Mouse (Mus musculus) spleen, postnatal 14 days (tissue): ENCODE data around the gene 4930442H23Rik.
A peak's percentile ranks its signal among the peaks of the same experiment; 100 is the strongest.
"Not testable (repeated sequence)": the region's sequence is repeated elsewhere in the genome, so short reads cannot be mapped to it uniquely, and the experiment has no call there.

ENCODE experiments used
- DNase-seq, 2 experiments: peaks; one replicate each; pipeline ENCODE4 v3.0.0; 2021 to 2022; ENCODE audit warnings: low spot score in 2 of 2

The 4930442H23Rik gene

GRCm38 (mm10) chr10:81177958-81178712 lies 5.5 kb downstream of the 4930442H23Rik start:
- DNase-seq = peak; percentile 48 to 66

GRCm38 (mm10) chr10:81177491-81177925 lies 6.1 kb downstream of the 4930442H23Rik start:
- no peak for DNase-seq

GRCm38 (mm10) chr10:81176466-81177271 lies 7.0 kb downstream of the 4930442H23Rik start, which contains the start of gene Eef2:
Eef2 (plus strand) TSS chr10:81176631.
- DNase-seq = peak; percentile 99

GRCm38 (mm10) chr10:81175936-81176465 lies 7.6 kb downstream of the 4930442H23Rik start:
- no peak for DNase-seq

GRCm38 (mm10) chr10:81175345-81175701 lies 8.3 kb downstream of the 4930442H23Rik start:
- DNase-seq = not testable (repeated sequence)

GRCm38 (mm10) chr10:81174617-81175344 lies 8.9 kb downstream of the 4930442H23Rik start:
- DNase-seq = peak; percentile 86 to 90

GRCm38 (mm10) chr10:81173132-81173531 lies 10.5 kb downstream of the 4930442H23Rik start:
- DNase-seq = peak; percentile 73 to 80

GRCm38 (mm10) chr10:81169411-81169900 lies 14.2 kb downstream of the 4930442H23Rik start:
- not testable (repeated sequence) for DNase-seq

GRCm38 (mm10) chr10:81168521-81169244 lies 15.0 kb downstream of the 4930442H23Rik start:
- peak; percentile 76 to 83 for DNase-seq

- peak in 1 of 2 experiments; percentile 40 for DNase-seq
Measured at GRCm38 (mm10) chr10:81168087-81168431, 15.6 kb downstream of the 4930442H23Rik start.

GRCm38 (mm10) chr10:81167200-81168086 lies 16.2 kb downstream of the 4930442H23Rik start, which contains the start of gene Pias4:
Pias4 (minus strand) TSS chr10:81167923.
- peak; percentile 100 for DNase-seq

- no peak for DNase-seq
Measured at GRCm38 (mm10) chr10:81165118-81165517, 18.5 kb downstream of the 4930442H23Rik start.

- DNase-seq = peak in 1 of 2 experiments; percentile 47
Measured at GRCm38 (mm10) chr10:81162318-81162652, 21.4 kb downstream of the 4930442H23Rik start.

GRCm38 (mm10) chr10:81161602-81162317 lies 21.9 kb downstream of the 4930442H23Rik start:
- peak; percentile 58 to 75 for DNase-seq

- no peak for DNase-seq
Measured at GRCm38 (mm10) chr10:81154736-81155135, 28.9 kb downstream of the 4930442H23Rik start.

GRCm38 (mm10) chr10:81154313-81154712 lies 29.3 kb downstream of the 4930442H23Rik start:
- no peak for DNase-seq

- DNase-seq = no peak
Measured at GRCm38 (mm10) chr10:81152609-81153008, 31.0 kb downstream of the 4930442H23Rik start.

GRCm38 (mm10) chr10:81151261-81151660 lies 32.4 kb downstream of the 4930442H23Rik start:
- DNase-seq = no peak

GRCm38 (mm10) chr10:81146296-81146695 lies 37.4 kb downstream of the 4930442H23Rik start:
- DNase-seq = no peak
